Mouse (Mus musculus) kidney, adult 2 months (tissue): Measurements from ENCODE around the gene Pfas. TPM values are rescaled to one million over a fixed set of nuclear protein-coding genes. Genes with fewer than 3 reads are reported as not detected.

Experiments used
- DNase-seq: peaks from one replicate; pipeline ENCODE4 v3.0.0; 2021
- H3K27ac ChIP-seq: fragments of 200-500 bp; 2 replicates; pipeline ENCODE4 v1.5.1; 2012; ENCODE audit warnings: low read depth, low read length, control low read depth, inconsistent platforms; ENCODE audit not compliant: insufficient read depth
- H3K27me3 ChIP-seq: fragments of 200-500 bp; replicated peaks from 2 replicates; pipeline ENCODE4 v1.6.1; 2012; ENCODE audit warnings: mild to moderate bottlenecking, moderate library complexity, low read length, inconsistent platforms; ENCODE audit not compliant: control insufficient read depth, insufficient read depth
- H3K36me3 ChIP-seq: fragments of 200-500 bp; 2 replicates; pipeline ENCODE4 v1.6.1; 2012; ENCODE audit warnings: mild to moderate bottlenecking, moderate library complexity, low read length, inconsistent platforms; ENCODE audit not compliant: control insufficient read depth, insufficient read depth
- H3K4me1 ChIP-seq: fragments of 200-500 bp; 2 replicates; pipeline ENCODE4 v1.6.1; 2011; ENCODE audit warnings: low read length; ENCODE audit not compliant: control insufficient read depth, insufficient read depth
- H3K4me3 ChIP-seq: fragments of 200-500 bp; 2 replicates; pipeline ENCODE4 v1.5.1; 2011; ENCODE audit warnings: mild to moderate bottlenecking, low read depth, low read length, control low read depth; ENCODE audit not compliant: insufficient read depth
- CTCF ChIP-seq: fragments of 200-500 bp; conservative IDR thresholded peaks from 2 replicates; pipeline ENCODE4 v1.5.1; 2011; ENCODE audit warnings: low read depth, mild to moderate bottlenecking, control low read depth, low read length, moderate library complexity, mixed read lengths; ENCODE audit not compliant: insufficient read depth, insufficient read length
- POLR2A ChIP-seq: fragments of 200-500 bp; IDR thresholded peaks from one replicate; pipeline ENCODE4 v1.6.1; 2011; ENCODE audit warnings: low read depth, low read length, control low read depth
- WGBS: fragments of 180-500 bp; shearing (Covaris S2); methylation state at CpG from one replicate; pipeline ENCODE4 v1.1.7; 2018; 5-methylcytosine and 5-hydroxymethylcytosine counted together
- polyA plus RNA-seq: library from polyadenylated mRNA; depleted of rRNA; stranded (reverse); fragments of >200 nt; gene quantifications from 2 replicates; pipeline ENCODE4 v1.2.3, GENCODE M21; 2012

Gene Pfas
- polyA plus RNA-seq, 1 experiment: 17.2 TPM

DNA sequence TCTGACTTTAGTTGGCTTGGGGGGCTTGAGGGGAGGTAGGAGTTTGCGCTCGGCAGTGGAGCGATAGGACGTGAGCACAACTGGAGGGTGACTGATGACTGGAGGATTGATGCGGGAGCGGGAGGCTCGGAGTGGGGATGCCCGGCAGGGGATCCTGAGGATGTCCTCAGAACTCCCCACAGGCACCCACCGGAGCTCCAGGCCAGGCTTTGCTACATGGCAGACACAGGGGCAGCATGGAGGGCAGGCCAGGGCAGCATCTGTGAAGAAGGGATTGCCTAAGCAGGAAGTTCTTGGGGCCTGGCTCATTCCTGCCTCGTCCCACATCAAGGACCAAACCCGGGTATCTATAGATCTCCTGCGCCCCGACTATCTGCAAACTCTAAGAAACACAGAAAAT is 54.4 kb downstream of the Pfas start:
- no peaks in the 10 kb centered on the region for H3K27me3 ChIP-seq
- H3K4me3 ChIP-seq: peak overlapping the region; percentile 9; the same call in 1 of the 2 replicates
- no peaks in the 10 kb centered on the region for H3K36me3 ChIP-seq
- 41% methylated on average over 13 of the region's 13 CpGs for WGBS
- DNase-seq: no peak
- TF ChIP-seq POLR2A (no peak), CTCF (no peak)
- no peaks in the 10 kb centered on the region for H3K4me1 ChIP-seq
- H3K27ac ChIP-seq: no peak overlapping the region

DNA sequence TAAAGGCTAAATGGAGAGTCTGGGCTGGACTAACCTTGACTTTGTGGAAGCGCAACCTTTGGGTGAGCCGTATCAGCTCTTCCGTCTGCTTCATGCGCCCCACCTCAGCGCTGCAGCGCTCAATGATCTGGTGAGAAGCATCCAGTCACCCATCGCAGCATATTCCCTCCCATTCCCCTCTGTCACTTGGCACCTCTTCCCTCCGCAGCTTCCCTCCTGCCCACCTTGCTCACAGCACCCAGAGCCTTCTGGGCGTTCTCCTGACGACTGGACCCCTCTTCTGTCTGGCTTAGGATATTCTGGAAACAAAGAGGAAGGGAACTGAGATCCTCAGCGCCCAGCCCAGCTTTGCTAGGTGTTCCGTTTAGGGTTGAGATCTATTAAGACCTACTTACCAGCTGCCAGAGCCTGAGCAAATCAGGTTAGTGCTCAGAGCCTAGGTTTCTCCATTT is 60.7 kb downstream of the Pfas start:
- no peaks in the 10 kb centered on the region for H3K36me3 ChIP-seq
- DNase-seq: no peak
- TF ChIP-seq POLR2A (no peak), CTCF (no peak)
- 0 out of 2 replicates have a peak, but pooled peaks cover under 1% of the 10 kb centered on the region for H3K4me1 ChIP-seq
- H3K27me3 ChIP-seq: no peaks in the 10 kb centered on the region
- H3K4me3 ChIP-seq: no peak overlapping the region
- 34% methylated on average over 12 of the region's 12 CpGs for WGBS
- no peak overlapping the region for H3K27ac ChIP-seq

- 43% methylated on average over 14 of the region's 16 CpGs for WGBS
- Histone ChIP-seq H3K27me3 (no peaks in the 10 kb centered on the region), H3K36me3 (no peaks in the 10 kb centered on the region), H3K4me1 (peaks cover 6% of the 10 kb centered on the region; the same call in 1 of the 2 replicates), H3K27ac (no peak overlapping the region), H3K4me3 (no peak overlapping the region)
- TF ChIP-seq POLR2A: no peak
- no peak for TF ChIP-seq CTCF
- DNase-seq: no peak
Measured at GRCm38 (mm10) chr11:68946806-68947440, 61.3 kb downstream of the Pfas start.

GRCm38 (mm10) chr11:68946001-68946400 is 62.3 kb downstream of the Pfas start:
- TF ChIP-seq POLR2A (no peak), CTCF (no peak)
- Histone ChIP-seq H3K27ac (no peak overlapping the region), H3K27me3 (no peaks in the 10 kb centered on the region), H3K4me1 (peaks cover 12% of the 10 kb centered on the region), H3K4me3 (no peak overlapping the region), H3K36me3 (no peaks in the 10 kb centered on the region)
- WGBS: 72% methylated on average over 4 of the region's 4 CpGs
- DNase-seq: no peak

GRCm38 (mm10) chr11:68945245-68945644 is 63.0 kb downstream of the Pfas start:
- Histone ChIP-seq H3K36me3 (no peaks in the 10 kb centered on the region), H3K4me1 (peaks cover 13% of the 10 kb centered on the region), H3K27me3 (no peaks in the 10 kb centered on the region), H3K27ac (no peak overlapping the region), H3K4me3 (no peak overlapping the region)
- 79% methylated on average over 2 of the region's 2 CpGs for WGBS
- TF ChIP-seq POLR2A: no peak
- TF ChIP-seq CTCF: no peak
- DNase-seq: no peak

GRCm38 (mm10) chr11:68942731-68943130 is 65.5 kb downstream of the Pfas start:
- Histone ChIP-seq H3K4me3 (no peak overlapping the region), H3K27ac (peak overlapping the region; percentile 7; the same call in 1 of the 2 replicates), H3K36me3 (no peaks in the 10 kb centered on the region), H3K4me1 (peaks cover 13% of the 10 kb centered on the region), H3K27me3 (no peaks in the 10 kb centered on the region)
- TF ChIP-seq CTCF (no peak), POLR2A (no peak)
- 64% methylated on average over 8 of the region's 8 CpGs for WGBS
- peak; percentile 79 for DNase-seq

GRCm38 (mm10) chr11:68940516-68940915 is 67.7 kb downstream of the Pfas start:
- no peaks in the 10 kb centered on the region for H3K36me3 ChIP-seq
- peak overlapping the region; percentile 38 for H3K4me3 ChIP-seq
- no peak for TF ChIP-seq CTCF
- peak; percentile 77 for TF ChIP-seq POLR2A
- H3K27me3 ChIP-seq: no peaks in the 10 kb centered on the region
- peak; percentile 93 for DNase-seq
- WGBS: 17% methylated on average over 4 of the region's 4 CpGs
- peaks cover 13% of the 10 kb centered on the region for H3K4me1 ChIP-seq
- H3K27ac ChIP-seq: peak overlapping the region; percentile 81
